Comparison of ENCODE assay signal across 42 mouse cellular contexts in genomic region chr6:42747846-42748245, GRCm38 (mm10). TPM values are rescaled to one million over a fixed set of nuclear protein-coding genes. Genes with fewer than 3 reads are reported as not detected.
"Had no signal": no experiment of that assay in that cellular context is flagged by ENCODE, and none has a peak within 500 bp of the region (broad histone marks: within the 10 kb centered on the region; RNA-seq: fewer than 3 reads in every experiment).

No protein-coding gene starts in this region.

- DNase-seq: gastrocnemius, adult 2 months; gastrocnemius, postnatal 10 days; gastrocnemius, postnatal 25 days; heart, adult 18-20 months; heart, postnatal 10 days; heart, postnatal 4 days; kidney, adult 18-20 months; kidney, adult 8-10 months; kidney, postnatal 10 days; kidney, postnatal 25 days; kidney, postnatal 4 days; liver; liver, embryonic 13.5 days; liver, postnatal 0 days had no signal

RNA-seq across cellular contexts. Expression of gene Olfr38, which starts 8.4 kb away (rescaled TPM):
- total RNA-seq: gastrocnemius, adult 2 months; gastrocnemius, postnatal 10 days; gastrocnemius, postnatal 25 days; gastrocnemius, postnatal 4 days; granulocyte monocyte progenitor cell, adult 5-6 weeks; heart, adult 18-20 months; heart, adult 8-10 months; heart, postnatal 10 days; heart, postnatal 25 days; heart, postnatal 4 days; layer of hippocampus, adult 8-10 months; layer of hippocampus, postnatal 10 days; layer of hippocampus, postnatal 25 days; left cerebral cortex, adult 2 months; left cerebral cortex, postnatal 14 days; left cerebral cortex, postnatal 36 days had no signal
- polyA plus RNA-seq: heart, embryonic 10.5 days; heart, embryonic 12.5 days; heart, embryonic 14.5 days; heart, embryonic 16.5 days; hindbrain, embryonic 10.5 days; hindbrain, embryonic 12.5 days; hindbrain, embryonic 14.5 days; hindbrain, embryonic 16.5 days; inflammation-experienced regulatory T-cells, adult 6 months; intestine, embryonic 15.5 days; intestine, postnatal 0 days; kidney, embryonic 14.5 days; kidney, embryonic 16.5 days; limb, embryonic 10.5 days; limb, embryonic 12.5 days; limb, embryonic 14.5 days; liver, embryonic 11.5 days; liver, embryonic 13.5 days; liver, embryonic 15.5 days; liver, postnatal 0 days had no signal

RNA-seq across cellular contexts. Expression of gene Olfr453, which starts 8.7 kb away (rescaled TPM):
- total RNA-seq: gastrocnemius, adult 2 months; gastrocnemius, postnatal 10 days; gastrocnemius, postnatal 25 days; gastrocnemius, postnatal 4 days; granulocyte monocyte progenitor cell, adult 5-6 weeks; heart, adult 18-20 months; heart, adult 8-10 months; heart, postnatal 10 days; heart, postnatal 25 days; heart, postnatal 4 days; layer of hippocampus, adult 8-10 months; layer of hippocampus, postnatal 10 days; layer of hippocampus, postnatal 25 days; left cerebral cortex, adult 2 months; left cerebral cortex, postnatal 14 days; left cerebral cortex, postnatal 36 days had no signal
- polyA plus RNA-seq: heart, embryonic 10.5 days; heart, embryonic 12.5 days; heart, embryonic 14.5 days; heart, embryonic 16.5 days; hindbrain, embryonic 10.5 days; hindbrain, embryonic 12.5 days; hindbrain, embryonic 14.5 days; hindbrain, embryonic 16.5 days; inflammation-experienced regulatory T-cells, adult 6 months; intestine, embryonic 15.5 days; intestine, postnatal 0 days; kidney, embryonic 14.5 days; kidney, embryonic 16.5 days; limb, embryonic 10.5 days; limb, embryonic 12.5 days; limb, embryonic 14.5 days; liver, embryonic 11.5 days; liver, embryonic 13.5 days; liver, embryonic 15.5 days; liver, postnatal 0 days had no signal

RNA-seq across cellular contexts. Expression of gene Olfr452, which starts 37.0 kb away (rescaled TPM):
- total RNA-seq: gastrocnemius, adult 2 months; gastrocnemius, postnatal 10 days; gastrocnemius, postnatal 25 days; gastrocnemius, postnatal 4 days; granulocyte monocyte progenitor cell, adult 5-6 weeks; heart, adult 18-20 months; heart, adult 8-10 months; heart, postnatal 10 days; heart, postnatal 25 days; heart, postnatal 4 days; layer of hippocampus, adult 8-10 months; layer of hippocampus, postnatal 10 days; layer of hippocampus, postnatal 25 days; left cerebral cortex, adult 2 months; left cerebral cortex, postnatal 14 days; left cerebral cortex, postnatal 36 days had no signal
- polyA plus RNA-seq: heart, embryonic 10.5 days; heart, embryonic 12.5 days; heart, embryonic 14.5 days; heart, embryonic 16.5 days; hindbrain, embryonic 10.5 days; hindbrain, embryonic 12.5 days; hindbrain, embryonic 14.5 days; hindbrain, embryonic 16.5 days; inflammation-experienced regulatory T-cells, adult 6 months; intestine, embryonic 15.5 days; intestine, postnatal 0 days; kidney, embryonic 14.5 days; kidney, embryonic 16.5 days; limb, embryonic 10.5 days; limb, embryonic 12.5 days; limb, embryonic 14.5 days; liver, embryonic 11.5 days; liver, embryonic 13.5 days; liver, embryonic 15.5 days; liver, postnatal 0 days had no signal
